Comparison of ENCODE assay signal across 13 mouse cellular contexts in genomic region chr11:98059662-98060061, GRCm38 (mm10). TPM values are rescaled to one million over a fixed set of nuclear protein-coding genes. Genes with fewer than 3 reads are reported as not detected.
DNase-seq lines count a peak whose midpoint lies in the region; ATAC-seq lines count a peak whose summit lies in the region.
"Had no signal": no experiment of that assay in that cellular context is flagged by ENCODE, and none has a peak within 500 bp of the region (broad histone marks: within the 10 kb centered on the region; RNA-seq: fewer than 3 reads in every experiment).

No protein-coding gene starts in this region.

- H3K4me3 ChIP-seq in neural tube, embryonic 13.5 days, result no peak overlapping the region
- H3K4me3 ChIP-seq in neural tube, embryonic 15.5 days (replicated peaks), result no peak overlapping the region
- H3K4me3 ChIP-seq: embryonic facial prominence, embryonic 15.5 days; heart, embryonic 13.5 days had no signal

- H3K4me1 ChIP-seq in neural tube, embryonic 13.5 days (replicated peaks), result peaks cover 19% of the 10 kb centered on the region
- peaks cover 8% of the 10 kb centered on the region for H3K4me1 ChIP-seq in neural tube, embryonic 15.5 days

- ATAC-seq in neural tube, embryonic 13.5 days (ENCODE audit: low read depth), result peak; percentile 47; the same call in 1 of the 2 replicates
- no peak for ATAC-seq in neural tube, embryonic 15.5 days (ENCODE audit: low FRiP score)
- ATAC-seq: liver, postnatal 0 days had no signal

- no peaks in the 10 kb centered on the region for H3K36me3 ChIP-seq in neural tube, embryonic 13.5 days
- no peaks in the 10 kb centered on the region for H3K36me3 ChIP-seq in neural tube, embryonic 15.5 days
- H3K36me3 ChIP-seq: embryonic facial prominence, embryonic 15.5 days; heart, embryonic 13.5 days had no signal

- H3K9me3 ChIP-seq in neural tube, embryonic 13.5 days, result no peaks in the 10 kb centered on the region
- no peaks in the 10 kb centered on the region for H3K9me3 ChIP-seq in neural tube, embryonic 15.5 days (replicated peaks)
- H3K9me3 ChIP-seq: embryonic facial prominence, embryonic 15.5 days; heart, embryonic 13.5 days; megakaryocyte, embryonic 14.5 days had no signal

- 41% methylated on average over 7 of the region's 7 CpGs for WGBS in neural tube, embryonic 13.5 days
- 37% methylated on average over 7 of the region's 7 CpGs for WGBS in neural tube, embryonic 15.5 days

- peak; percentile 57 for DNase-seq in cerebellum, adult 11-12 months
- no peak for DNase-seq in cerebellum, adult 8-10 months
- peak; percentile 37 for DNase-seq in fat pad, adult 2 months (ENCODE audit: extremely low read depth, low read depth, low spot score)
- DNase-seq in thymus, postnatal 36 days, result no peak
- no peak for DNase-seq in kidney, adult 11 months
- no peak for DNase-seq in embryo, embryonic 10.5 days (ENCODE audit: low spot score)
- DNase-seq: kidney, postnatal 14 days; liver, postnatal 0 days had no signal

- no peaks in the 10 kb centered on the region for H3K27me3 ChIP-seq in neural tube, embryonic 13.5 days
- peaks cover 6% of the 10 kb centered on the region; the same call in 1 of the 2 replicates for H3K27me3 ChIP-seq in neural tube, embryonic 15.5 days (replicated peaks)

- no peak overlapping the region for H3K4me2 ChIP-seq in neural tube, embryonic 13.5 days
- H3K4me2 ChIP-seq in neural tube, embryonic 15.5 days, result no peak overlapping the region
- H3K4me2 ChIP-seq: embryonic facial prominence, embryonic 15.5 days; heart, embryonic 13.5 days had no signal

- 0 out of 2 replicates have a peak overlapping the region, but pooled peaks have one; percentile 3 for H3K27ac ChIP-seq in neural tube, embryonic 13.5 days (replicated peaks)
- H3K27ac ChIP-seq in neural tube, embryonic 15.5 days (replicated peaks), result no peak overlapping the region
- H3K27ac ChIP-seq: embryonic facial prominence, embryonic 15.5 days; heart, embryonic 13.5 days had no signal

- H3K9ac ChIP-seq in neural tube, embryonic 13.5 days, result no peak overlapping the region
- no peak overlapping the region for H3K9ac ChIP-seq in neural tube, embryonic 15.5 days (replicated peaks)
- H3K9ac ChIP-seq: embryonic facial prominence, embryonic 15.5 days; heart, embryonic 13.5 days; liver, postnatal 0 days had no signal

RNA-seq across cellular contexts. Expression of gene Stac2, which starts 6.4 kb away (rescaled TPM):
- polyA plus RNA-seq in neural tube, embryonic 13.5 days (2015; fragmentation: Nextera tagmentation; extraction: Ambion mirVana), result 12.5 and 13.9 TPM in 2 replicates
- polyA plus RNA-seq in neural tube, embryonic 15.5 days (2015; fragmentation: Nextera tagmentation; extraction: Ambion mirVana), result 15.8 and 18.2 TPM in 2 replicates

RNA-seq across cellular contexts. Expression of gene Rpl19, which starts 33.2 kb away (rescaled TPM):
- 660 and 722 TPM in 2 replicates for polyA plus RNA-seq in neural tube, embryonic 13.5 days (2015; fragmentation: Nextera tagmentation; extraction: Ambion mirVana)
- polyA plus RNA-seq in neural tube, embryonic 15.5 days (2015; fragmentation: Nextera tagmentation; extraction: Ambion mirVana), result 655 and 750 TPM in 2 replicates

RNA-seq across cellular contexts. Expression of gene Cacnb1, which starts 36.8 kb away (rescaled TPM):
- 50.0 and 52.1 TPM in 2 replicates for polyA plus RNA-seq in neural tube, embryonic 13.5 days (2015; fragmentation: Nextera tagmentation; extraction: Ambion mirVana)
- 50.9 and 63.0 TPM in 2 replicates for polyA plus RNA-seq in neural tube, embryonic 15.5 days (2015; fragmentation: Nextera tagmentation; extraction: Ambion mirVana)

Comparison
In these comparisons a context has a peak if more than half of its experiments do, and no peak if none do; other contexts are left out.
1. DNase-seq: peak in cerebellum, adult 11-12 months (single experiment) and fat pad, adult 2 months (single experiment); none in cerebellum, adult 8-10 months (single experiment), thymus, postnatal 36 days (0 of 2), kidney, adult 11 months (single experiment) and embryo, embryonic 10.5 days (single experiment).